In the genomic region with DNA sequence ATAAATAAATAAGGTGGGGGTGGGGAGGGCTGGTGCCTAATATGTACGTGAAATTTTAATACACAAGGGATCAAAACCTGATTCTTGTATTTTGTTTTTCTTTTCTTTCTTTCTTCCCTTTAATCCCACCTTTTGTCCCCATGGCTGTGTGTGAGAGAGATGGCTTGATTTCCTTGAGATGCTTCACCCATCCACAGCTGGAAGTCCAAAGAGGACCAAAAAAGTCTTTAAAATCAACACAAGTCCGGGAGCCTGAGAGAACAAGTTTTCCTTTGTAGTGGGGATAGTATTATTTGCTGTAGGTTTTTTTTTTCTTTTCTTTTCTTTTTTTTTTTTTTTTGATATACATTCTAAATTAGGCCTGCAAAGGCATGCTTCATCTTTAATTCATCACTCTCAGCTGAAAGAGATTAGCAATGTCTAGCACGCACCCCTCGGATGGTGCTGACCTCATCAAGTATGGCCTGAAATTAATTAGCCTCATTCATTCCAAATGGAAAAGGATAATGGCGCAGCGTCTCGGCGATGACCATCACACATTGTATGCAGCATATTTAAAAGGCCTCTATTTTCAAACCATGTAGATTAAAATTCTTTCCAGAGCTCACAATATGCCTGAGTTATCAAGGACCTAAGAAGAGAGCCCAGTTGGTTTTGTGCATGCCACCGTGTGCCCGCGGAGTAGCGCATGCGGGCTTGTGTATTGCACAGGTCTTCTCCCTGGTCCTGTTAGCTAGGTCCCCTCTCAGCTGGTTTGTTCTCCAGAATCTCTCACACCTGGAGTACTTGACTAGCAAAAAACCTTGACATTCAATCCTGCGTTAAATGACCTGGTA, we compare ENCODE assay signal across 16 mouse cellular contexts. TPM values are rescaled to one million over a fixed set of nuclear protein-coding genes. Genes with fewer than 3 reads are reported as not detected.
DNase-seq lines count a peak whose midpoint lies in the region; ATAC-seq lines count a peak whose summit lies in the region.
"Had no signal": no experiment of that assay in that cellular context is flagged by ENCODE, and none has a peak within 500 bp of the region (broad histone marks: within the 10 kb centered on the region; RNA-seq: fewer than 3 reads in every experiment).

No protein-coding gene starts in this region.

- DNase-seq in forebrain, embryonic 10.5 days (ENCODE audit: extremely low spot score, low spot score) = peak; percentile 38
- no peak for DNase-seq in kidney, postnatal 14 days
- no peak for DNase-seq in heart, adult 11 months
- DNase-seq: adrenal gland, postnatal 36 days; cerebellum, adult 8-10 months; heart, adult 2 months; kidney, adult 2 months; left cerebral cortex, postnatal 4 days; liver, embryonic 13.5 days; right cerebral cortex, postnatal 25 days had no signal

- H3K36me3 ChIP-seq in forebrain, embryonic 10.5 days (replicated peaks) = no peaks in the 10 kb centered on the region
- no peaks in the 10 kb centered on the region for H3K36me3 ChIP-seq in forebrain, embryonic 13.5 days (ENCODE audit: poor library complexity, severe bottlenecking)
- H3K36me3 ChIP-seq in hindbrain, embryonic 13.5 days = no peaks in the 10 kb centered on the region
- no peaks in the 10 kb centered on the region for H3K36me3 ChIP-seq in midbrain, embryonic 13.5 days
- H3K36me3 ChIP-seq in intestine, embryonic 15.5 days = no peaks in the 10 kb centered on the region
- H3K36me3 ChIP-seq: liver, embryonic 13.5 days; neural tube, embryonic 12.5 days had no signal

- no peak overlapping the region for H3K9ac ChIP-seq in forebrain, embryonic 13.5 days
- H3K9ac ChIP-seq in hindbrain, embryonic 13.5 days = no peak overlapping the region
- H3K9ac ChIP-seq in midbrain, embryonic 13.5 days (replicated peaks) = no peak overlapping the region
- H3K9ac ChIP-seq in intestine, embryonic 15.5 days = no peak overlapping the region
- H3K9ac ChIP-seq: liver, embryonic 13.5 days; neural tube, embryonic 12.5 days had no signal

- no peak overlapping the region for H3K4me3 ChIP-seq in forebrain, embryonic 10.5 days
- H3K4me3 ChIP-seq in forebrain, embryonic 13.5 days = 0 out of 2 replicates have a peak overlapping the region, but pooled peaks have one; percentile 10
- no peak overlapping the region for H3K4me3 ChIP-seq in hindbrain, embryonic 13.5 days
- H3K4me3 ChIP-seq in midbrain, embryonic 13.5 days (replicated peaks) = no peak overlapping the region
- H3K4me3 ChIP-seq in intestine, embryonic 15.5 days (replicated peaks) = no peak overlapping the region
- H3K4me3 ChIP-seq: heart, adult 2 months; liver, embryonic 13.5 days; neural tube, embryonic 12.5 days had no signal

- peak; percentile 93 for ATAC-seq in forebrain, embryonic 13.5 days
- ATAC-seq in hindbrain, embryonic 13.5 days (ENCODE audit: low FRiP score) = peak; percentile 36; the same call in 1 of the 2 replicates
- ATAC-seq in midbrain, embryonic 13.5 days = peak; percentile 89
- no peak for ATAC-seq in intestine, embryonic 15.5 days

- H3K9me3 ChIP-seq in forebrain, embryonic 10.5 days = no peaks in the 10 kb centered on the region
- no peaks in the 10 kb centered on the region for H3K9me3 ChIP-seq in forebrain, embryonic 13.5 days (replicated peaks)
- no peaks in the 10 kb centered on the region for H3K9me3 ChIP-seq in hindbrain, embryonic 13.5 days
- H3K9me3 ChIP-seq in midbrain, embryonic 13.5 days = no peaks in the 10 kb centered on the region
- no peaks in the 10 kb centered on the region for H3K9me3 ChIP-seq in intestine, embryonic 15.5 days
- H3K9me3 ChIP-seq: liver, embryonic 13.5 days; neural tube, embryonic 12.5 days had no signal

- H3K27me3 ChIP-seq in forebrain, embryonic 10.5 days (ENCODE audit: poor library complexity, severe bottlenecking) = peaks cover 46% of the 10 kb centered on the region
- peaks cover 23% of the 10 kb centered on the region for H3K27me3 ChIP-seq in forebrain, embryonic 13.5 days
- H3K27me3 ChIP-seq in hindbrain, embryonic 13.5 days = 0 out of 2 replicates have a peak, but pooled peaks cover 2% of the 10 kb centered on the region
- peaks cover 36% of the 10 kb centered on the region for H3K27me3 ChIP-seq in midbrain, embryonic 13.5 days
- H3K27me3 ChIP-seq in intestine, embryonic 15.5 days (replicated peaks) = no peaks in the 10 kb centered on the region
- H3K27me3 ChIP-seq: liver, embryonic 13.5 days; neural tube, embryonic 12.5 days had no signal

- WGBS in forebrain, embryonic 10.5 days = 61% methylated on average over 14 of the region's 14 CpGs
- 19% methylated on average over 14 of the region's 14 CpGs for WGBS in forebrain, embryonic 13.5 days
- WGBS in hindbrain, embryonic 13.5 days = 41% methylated on average over 14 of the region's 14 CpGs
- 31% methylated on average over 14 of the region's 14 CpGs for WGBS in midbrain, embryonic 13.5 days
- 95% methylated on average over 14 of the region's 14 CpGs for WGBS in intestine, embryonic 15.5 days

- peaks cover 28% of the 10 kb centered on the region for H3K4me1 ChIP-seq in forebrain, embryonic 10.5 days
- peaks cover 15% of the 10 kb centered on the region for H3K4me1 ChIP-seq in forebrain, embryonic 13.5 days
- peaks cover 6% of the 10 kb centered on the region; the same call in 1 of the 2 replicates for H3K4me1 ChIP-seq in hindbrain, embryonic 13.5 days (replicated peaks)
- H3K4me1 ChIP-seq in midbrain, embryonic 13.5 days (replicated peaks) = peaks cover 11% of the 10 kb centered on the region; the same call in 1 of the 2 replicates
- H3K4me1 ChIP-seq in intestine, embryonic 15.5 days (replicated peaks) = no peaks in the 10 kb centered on the region
- H3K4me1 ChIP-seq: liver, embryonic 13.5 days; neural tube, embryonic 12.5 days had no signal

- H3K27ac ChIP-seq in forebrain, embryonic 10.5 days = peak overlapping the region; percentile 17
- H3K27ac ChIP-seq in forebrain, embryonic 13.5 days = peak overlapping the region; percentile 63; the same call in 1 of the 2 replicates
- peak overlapping the region; percentile 55 for H3K27ac ChIP-seq in hindbrain, embryonic 13.5 days
- H3K27ac ChIP-seq in midbrain, embryonic 13.5 days = peak overlapping the region; percentile 70
- no peak overlapping the region for H3K27ac ChIP-seq in intestine, embryonic 15.5 days
- H3K27ac ChIP-seq: heart, adult 2 months; liver, embryonic 13.5 days; neural tube, embryonic 12.5 days; stomach, postnatal 0 days had no signal

- H3K4me2 ChIP-seq in forebrain, embryonic 13.5 days = peak overlapping the region; percentile 40
- H3K4me2 ChIP-seq in hindbrain, embryonic 13.5 days = peak overlapping the region; percentile 26; the same call in 1 of the 2 replicates
- peak overlapping the region; percentile 31 for H3K4me2 ChIP-seq in midbrain, embryonic 13.5 days (replicated peaks)
- H3K4me2 ChIP-seq in intestine, embryonic 15.5 days (replicated peaks) = no peak overlapping the region
- H3K4me2 ChIP-seq: liver, embryonic 13.5 days; neural tube, embryonic 12.5 days had no signal

RNA-seq across cellular contexts. Expression of a gene that starts 15.1 kb away (rescaled TPM):
- polyA plus RNA-seq in forebrain, embryonic 10.5 days (2016; fragmentation: Nextera tagmentation; extraction: Ambion mirVana) = 82.3 and 82.7 TPM in 2 replicates
- 97.9 and 132 TPM in 2 replicates for polyA plus RNA-seq in forebrain, embryonic 13.5 days (2015; fragmentation: Nextera tagmentation; extraction: Ambion mirVana)
- 118 and 134 TPM in 2 replicates for polyA plus RNA-seq in hindbrain, embryonic 13.5 days (2015; fragmentation: Nextera tagmentation; extraction: Ambion mirVana)
- 132 and 143 TPM in 2 replicates for polyA plus RNA-seq in midbrain, embryonic 13.5 days (2015; fragmentation: Nextera tagmentation; extraction: Ambion mirVana)
- polyA plus RNA-seq in intestine, embryonic 15.5 days (2015; fragmentation: Nextera tagmentation; extraction: Ambion mirVana) = 39.4 and 46.3 TPM in 2 replicates
